Mouse (Mus musculus) large intestine, adult 2 months (tissue): Measurements from ENCODE around the gene Alpl. TPM values are rescaled to one million over a fixed set of nuclear protein-coding genes. Genes with fewer than 3 reads are reported as not detected.

ENCODE experiments used
- DNase-seq: peaks from one replicate; pipeline ENCODE4 v3.0.0-alpha.2; 2012; ENCODE audit warnings: low read depth, low spot score
- WGBS: fragments of 180-500 bp; shearing (Covaris S2); methylation state at CpG from one replicate; pipeline ENCODE4 v1.1.7; 2018; 5-methylcytosine and 5-hydroxymethylcytosine counted together
- polyA plus RNA-seq: library from polyadenylated mRNA; depleted of rRNA; stranded (reverse); fragments of >200 nt; gene quantifications from 2 replicates; pipeline ENCODE4 v1.2.3, GENCODE M21; 2012; rRNA removed

Gene Alpl
- 3.7 and 5.3 TPM in 2 replicates for polyA plus RNA-seq

DNA sequence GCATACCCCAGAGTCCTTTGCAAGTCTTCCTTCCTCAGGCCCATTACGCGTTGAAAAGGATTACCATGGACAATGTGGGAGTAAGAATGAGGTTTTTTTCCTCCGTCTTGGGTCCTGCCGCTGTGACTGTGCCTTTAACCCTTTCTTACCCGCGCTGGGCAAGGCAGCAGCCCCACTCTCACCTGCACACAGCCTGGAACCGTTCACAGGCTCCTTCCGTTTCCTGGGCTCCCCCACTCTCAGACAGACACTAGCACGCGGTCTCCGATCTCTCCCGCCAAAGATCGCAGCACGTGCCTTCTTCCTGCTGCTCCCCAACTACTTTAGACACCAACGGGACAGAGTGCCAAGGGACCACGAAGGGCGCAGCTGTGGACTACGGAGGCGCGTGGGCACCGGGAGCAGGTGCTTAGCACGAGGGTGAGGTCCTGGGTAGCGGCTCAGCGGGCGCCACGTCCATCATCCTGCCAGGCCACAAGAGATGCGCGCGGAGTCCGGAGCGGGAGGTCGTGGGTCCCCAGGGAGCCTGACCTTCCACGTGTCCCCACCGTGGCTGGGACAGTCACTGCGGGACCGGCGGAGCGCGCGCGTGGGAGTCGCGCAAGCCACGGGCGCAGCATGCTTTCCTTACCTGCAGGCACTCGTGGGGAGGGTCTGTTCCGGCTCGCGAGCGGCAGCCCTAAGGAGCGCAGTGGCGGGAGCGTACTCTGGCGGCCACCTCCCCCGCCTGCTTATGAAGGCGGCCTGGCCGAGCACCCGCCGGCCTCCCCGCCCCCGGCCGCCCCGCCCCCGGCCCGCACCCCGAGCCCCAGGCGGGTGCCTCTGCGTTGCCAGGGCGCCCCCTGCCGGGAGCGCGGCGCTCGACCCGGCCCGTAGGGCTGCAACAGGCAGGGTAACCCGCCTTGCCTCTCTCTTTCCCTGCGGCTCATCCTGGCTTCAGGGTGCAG, at the start of gene Alpl:
Gene Alpl (minus strand): TSS at position 774 of the 947 bp plus-strand sequence.
- no peak for DNase-seq
- 3% methylated on average over 74 of the region's 78 CpGs for WGBS

DNA sequence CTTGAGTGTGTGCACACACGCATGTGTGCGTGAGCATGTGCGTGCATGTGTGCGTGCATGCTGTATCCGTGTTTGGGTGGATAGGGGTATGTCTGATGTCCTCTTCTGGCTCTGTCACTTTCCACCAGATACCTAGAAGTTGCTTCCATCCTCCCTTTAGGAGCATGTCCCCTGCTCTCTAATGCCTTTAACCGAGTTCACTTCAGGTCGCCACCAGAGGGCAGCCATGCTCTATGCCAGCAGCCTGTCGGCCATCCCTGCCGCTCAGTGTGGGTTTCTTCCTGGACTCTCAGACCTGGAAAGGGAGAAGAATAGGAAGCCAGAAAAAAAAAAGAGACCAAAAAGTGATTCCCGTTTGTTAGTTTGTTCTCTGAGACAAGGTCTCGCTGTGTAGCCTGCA, 48.5 kb upstream of the Alpl start:
- 22% methylated on average over 11 of the region's 11 CpGs for whole genome bisulfite sequencing
- no peak for DNase-seq

DNA sequence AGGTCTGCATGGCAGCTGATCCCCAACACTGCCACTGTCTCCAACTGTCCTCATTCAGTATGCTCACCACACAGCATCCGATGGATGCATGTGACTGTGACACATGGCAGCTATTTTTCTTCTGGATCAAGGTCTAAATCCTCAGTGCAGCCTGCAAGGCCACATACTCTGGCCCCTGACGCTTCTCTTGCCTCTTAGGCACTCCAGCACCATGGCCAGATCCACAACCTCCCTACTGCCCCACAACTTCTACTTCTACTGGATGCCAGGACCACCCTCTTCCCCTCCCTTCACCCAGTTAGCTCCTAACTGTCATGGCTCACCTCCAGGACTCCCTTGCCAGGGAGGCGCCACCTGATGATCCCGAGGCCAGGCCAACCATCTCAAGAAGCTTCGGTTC, 43.3 kb upstream of the Alpl start:
- WGBS, result 82% methylated on average over 5 of the region's 5 CpGs
- DNase-seq, result no peak

- 77% methylated on average over 2 of the region's 2 CpGs for WGBS
- no peak for DNase-seq
Measured at GRCm38 (mm10) chr4:137838791-137839190, 42.6 kb upstream of the Alpl start.

- WGBS, result 67% methylated on average over 8 of the region's 8 CpGs
- no peak for DNase-seq
Measured at GRCm38 (mm10) chr4:137837792-137838191, 41.6 kb upstream of the Alpl start.

GRCm38 (mm10) chr4:137836741-137837140, 40.6 kb upstream of the Alpl start:
- 67% methylated on average over 5 of the region's 5 CpGs for WGBS
- DNase-seq, result no peak

DNA sequence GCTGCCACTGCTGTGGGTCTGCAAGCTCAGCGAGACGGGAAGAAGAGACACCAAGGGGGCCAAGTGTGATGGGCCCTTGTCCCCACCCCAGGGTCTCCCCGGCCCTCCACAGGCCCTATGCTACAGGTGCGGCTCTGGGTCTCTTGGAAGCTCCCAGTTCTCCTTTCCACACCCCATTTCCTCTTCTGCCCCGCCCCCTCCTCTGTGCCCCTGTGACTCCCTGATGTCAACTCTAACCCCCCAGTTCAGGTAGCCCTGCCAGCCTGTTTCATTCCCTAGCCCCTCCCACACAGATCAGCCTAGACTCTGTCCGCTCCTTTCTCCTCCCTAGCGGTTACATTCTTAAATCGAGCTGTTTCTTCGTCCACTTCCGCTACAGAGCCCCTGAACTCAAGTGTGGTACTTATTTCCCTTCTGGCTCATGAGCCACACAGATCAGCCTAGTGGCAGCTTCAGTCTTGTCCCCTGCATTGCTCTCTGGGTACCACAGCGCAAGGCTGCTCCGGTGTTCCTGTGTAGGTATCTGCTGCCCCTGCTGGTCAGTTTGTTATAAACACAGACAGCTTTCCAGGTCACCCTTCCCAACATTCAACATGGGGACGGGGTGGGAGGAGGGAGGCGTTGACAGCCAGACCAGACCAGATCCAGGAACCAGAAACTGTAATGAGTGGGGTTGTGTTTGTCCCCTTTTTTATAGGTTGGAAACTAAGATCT, 39.6 kb upstream of the Alpl start:
- WGBS, result 19% methylated on average over 14 of the region's 14 CpGs

GRCm38 (mm10) chr4:137831598-137831997, 35.4 kb upstream of the Alpl start:
- WGBS, result 75% methylated on average over 11 of the region's 11 CpGs

More for the DNA sequence above, 39.6 kb upstream of the Alpl start:
- DNase-seq, result no peak

GRCm38 (mm10) chr4:137830380-137830779, 34.2 kb upstream of the Alpl start:
- no peak for DNase-seq
- 24% methylated on average over 6 of the region's 6 CpGs for WGBS

More at GRCm38 (mm10) chr4:137831598-137831997, 35.4 kb upstream of the Alpl start:
- DNase-seq, result no peak

GRCm38 (mm10) chr4:137824881-137825280, 28.7 kb upstream of the Alpl start:
- DNase-seq, result no peak
- 47% methylated on average over 2 of the region's 2 CpGs for whole genome bisulfite sequencing

- no peak for DNase-seq
- 84% methylated on average over 3 of the region's 3 CpGs for WGBS
Measured at GRCm38 (mm10) chr4:137823542-137823941, 27.4 kb upstream of the Alpl start.

DNA sequence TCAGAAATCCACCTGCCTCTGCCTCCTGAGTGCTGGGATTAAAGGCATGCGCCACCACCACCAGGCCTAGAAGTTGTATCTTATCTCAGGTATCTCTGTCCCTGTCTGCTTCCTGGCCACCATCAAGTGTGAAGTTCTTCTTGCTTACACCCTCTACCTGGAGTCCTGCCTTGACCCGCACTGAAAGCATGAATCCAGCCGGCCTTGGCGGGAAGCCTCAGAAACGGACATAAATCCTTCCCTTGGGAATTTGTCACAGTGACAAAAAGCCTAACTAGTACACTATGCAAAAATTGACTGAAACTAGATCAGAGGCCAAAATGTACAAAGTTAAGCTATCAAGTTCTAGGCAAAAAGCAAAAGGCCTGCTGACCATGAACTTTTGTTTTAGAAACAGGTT, 26.4 kb upstream of the Alpl start:
- WGBS, result 91% methylated on average over 5 of the region's 5 CpGs

GRCm38 (mm10) chr4:137820721-137821120, 24.5 kb upstream of the Alpl start:
- no peak for DNase-seq
- 16% methylated on average over 3 of the region's 3 CpGs for WGBS

More for the DNA sequence above, 26.4 kb upstream of the Alpl start:
- no peak for DNase-seq

DNA sequence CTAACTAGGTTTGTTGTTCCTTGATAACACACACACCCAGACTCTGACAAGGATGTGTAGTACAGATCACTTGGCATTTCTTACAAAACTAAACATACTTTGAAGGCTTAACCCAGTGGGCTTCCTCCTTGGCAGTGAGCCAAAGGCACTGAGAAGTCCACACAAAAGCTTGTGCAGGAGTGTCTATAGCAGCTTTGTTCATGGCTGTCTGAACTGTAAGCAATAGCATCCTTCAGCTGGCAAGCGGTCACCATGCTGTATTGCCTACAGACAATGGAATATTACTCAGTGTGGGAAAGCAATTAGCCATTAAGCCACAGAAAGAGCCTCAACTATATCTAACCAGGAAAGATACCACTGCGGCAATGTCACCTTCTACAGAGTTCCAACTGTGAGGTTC, 23.3 kb upstream of the Alpl start:
- DNase-seq, result no peak
- 40% methylated on average over 2 of the region's 2 CpGs for WGBS

- no peak for DNase-seq
- 56% methylated on average over 3 of the region's 3 CpGs for WGBS
Measured at GRCm38 (mm10) chr4:137818341-137818740, 22.2 kb upstream of the Alpl start.

DNA sequence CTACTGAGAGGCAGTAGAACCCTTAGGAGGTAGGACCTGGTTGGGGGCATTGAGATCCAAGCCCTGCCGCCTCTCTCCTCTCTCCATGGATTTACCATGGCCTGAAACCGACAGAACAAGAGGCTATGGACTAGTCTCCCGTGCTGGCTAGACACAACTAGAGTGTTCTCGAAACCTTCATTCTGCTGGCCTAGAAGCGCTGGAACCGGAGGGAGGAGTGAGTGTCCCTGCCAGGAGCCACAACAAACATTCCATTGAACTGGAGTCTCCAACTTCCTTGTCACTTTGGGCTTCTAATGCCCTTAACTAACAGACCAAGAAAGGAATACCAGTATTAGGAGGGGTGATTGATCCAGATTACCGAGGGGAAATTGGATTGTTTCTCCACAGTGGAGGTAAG, 20.0 kb upstream of the Alpl start:
- DNase-seq, result no peak
- WGBS, result 63% methylated on average over 7 of the region's 7 CpGs

GRCm38 (mm10) chr4:137815473-137815872, 19.3 kb upstream of the Alpl start:
- no peak for DNase-seq
- 65% methylated on average over 3 of the region's 3 CpGs for WGBS

- WGBS, result 72% methylated on average over 7 of the region's 7 CpGs
- DNase-seq, result no peak
Measured at GRCm38 (mm10) chr4:137814140-137814539, 18.0 kb upstream of the Alpl start.

- no peak for DNase-seq
- WGBS, result 57% methylated on average over 13 of the region's 13 CpGs
Measured at GRCm38 (mm10) chr4:137812946-137813708, 16.9 kb upstream of the Alpl start.

DNA sequence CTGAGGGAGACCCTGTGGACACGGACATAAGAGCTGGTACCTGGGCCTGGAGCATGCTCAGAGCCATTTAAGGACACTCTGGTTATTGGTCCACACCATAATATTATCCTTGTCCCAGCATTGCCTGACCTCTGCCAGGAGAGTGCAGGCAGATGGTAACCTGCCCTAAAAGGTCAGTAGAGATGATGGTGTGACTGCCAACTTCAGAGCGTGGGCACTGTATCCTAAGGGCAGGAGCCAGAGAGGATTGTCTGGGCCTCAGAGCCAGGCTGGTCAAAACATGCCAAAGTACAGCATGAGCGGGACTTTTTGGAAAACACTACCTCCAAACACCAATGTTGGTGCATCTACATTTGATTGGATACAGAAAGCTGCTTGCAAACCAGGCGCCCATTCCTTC, 13.8 kb upstream of the Alpl start:
- 69% methylated on average over 4 of the region's 4 CpGs for WGBS
- no peak for DNase-seq
